Mouse (Mus musculus) kidney, embryonic 14.5 days (tissue): ENCODE results near the gene Gm10118. TPM values are rescaled to one million over a fixed set of nuclear protein-coding genes. Genes with fewer than 3 reads are reported as not detected.

ENCODE experiments used
- ATAC-seq: fragments of 200-750 bp; cut with Nextera tagmentation; 2 replicates; pipeline ENCODE4 v1.8.0; 2017; ENCODE audit warnings: moderate number of reproducible peaks, mild to moderate bottlenecking, moderate TSS enrichment, moderate library complexity; ENCODE audit not compliant: low FRiP score, low TSS enrichment
- H3K27ac ChIP-seq: fragments of 300-500 bp; sonication (generic); 2 replicates; pipeline ENCODE4 v1.5.1; 2014; ENCODE audit warnings: low read depth, mild to moderate bottlenecking, low read length, moderate library complexity, mixed read lengths
- H3K27me3 ChIP-seq: fragments of 300-500 bp; sonication (generic); 2 replicates; pipeline ENCODE4 v1.6.1; 2014; ENCODE audit warnings: mild to moderate bottlenecking, low read length; ENCODE audit not compliant: control insufficient read depth, insufficient read depth
- H3K36me3 ChIP-seq: fragments of 300-500 bp; sonication (generic); 2 replicates; pipeline ENCODE4 v1.6.1; 2014; ENCODE audit warnings: low read length, mixed read lengths; ENCODE audit not compliant: control insufficient read depth, insufficient read depth
- H3K4me1 ChIP-seq: fragments of 300-500 bp; sonication (generic); 2 replicates; pipeline ENCODE4 v1.6.1; 2014; ENCODE audit warnings: low read length, mixed read lengths; ENCODE audit not compliant: control insufficient read depth, insufficient read depth
- H3K4me2 ChIP-seq: fragments of 300-500 bp; sonication (generic); replicated peaks from 2 replicates; pipeline ENCODE4 v1.6.1; 2014; ENCODE audit warnings: low read depth, mild to moderate bottlenecking, low read length
- H3K4me3 ChIP-seq: fragments of 300-500 bp; sonication (generic); 2 replicates; pipeline ENCODE4 v1.5.1; 2014; ENCODE audit warnings: mild to moderate bottlenecking, low read length
- H3K9ac ChIP-seq: fragments of 300-500 bp; sonication (generic); 2 replicates; pipeline ENCODE4 v1.6.1; 2014; ENCODE audit warnings: low read depth, mild to moderate bottlenecking, low read length, moderate library complexity
- H3K9me3 ChIP-seq: fragments of 300-500 bp; sonication (generic); 2 replicates; pipeline ENCODE4 v1.6.1; 2016; ENCODE audit warnings: low read length; ENCODE audit not compliant: control insufficient read depth
- WGBS: fragments of 180-500 bp; shearing (Covaris S2); extraction: QIAGEN DNeasy Blood & Tissue Kit; methylation state at CpG from one replicate; pipeline ENCODE4 v1.1.7; 2014; 5-methylcytosine and 5-hydroxymethylcytosine counted together
- polyA plus RNA-seq: library from polyadenylated mRNA; unstranded; fragments of >200 nt; fragmentation: Nextera tagmentation; extraction: Ambion mirVana; gene quantifications from 2 replicates; pipeline ENCODE4 v1.2.1, GENCODE M21; 2014

Gene Gm10118
- polyA plus RNA-seq, 1 experiment from 2014 or later = not detected

GRCm38 (mm10) chr10:63899891-63900290 lies 27.3 kb downstream of the Gm10118 start:
- H3K4me2 ChIP-seq = no peak overlapping the region
- ATAC-seq = no peak
- H3K4me3 ChIP-seq = no peak overlapping the region
- H3K9me3 ChIP-seq = no peaks in the 10 kb centered on the region
- no peaks in the 10 kb centered on the region for H3K27me3 ChIP-seq
- no peaks in the 10 kb centered on the region for H3K4me1 ChIP-seq
- no peak overlapping the region for H3K9ac ChIP-seq
- H3K27ac ChIP-seq = no peak overlapping the region
- no peaks in the 10 kb centered on the region for H3K36me3 ChIP-seq

DNA sequence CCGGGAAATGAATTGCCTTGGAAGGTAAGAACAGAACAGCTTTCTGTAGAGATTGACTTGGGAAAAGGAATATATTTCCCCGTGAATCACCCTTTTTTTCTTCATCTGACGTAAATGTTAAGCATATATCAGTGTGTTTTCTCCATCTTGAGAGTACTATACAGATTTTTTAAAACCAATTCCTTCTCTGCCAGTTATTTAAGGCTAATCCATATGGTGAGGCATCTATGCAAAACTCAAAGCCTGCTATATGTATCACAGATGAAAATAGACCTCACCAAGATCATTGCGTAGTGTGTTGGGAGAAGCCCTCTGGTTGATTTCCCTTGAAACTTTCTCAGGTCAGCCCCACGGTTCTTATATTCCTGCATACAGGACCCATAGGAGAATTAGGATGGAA lies 32.6 kb downstream of the Gm10118 start:
- H3K9me3 ChIP-seq = no peaks in the 10 kb centered on the region
- no peak overlapping the region for H3K4me2 ChIP-seq
- H3K27ac ChIP-seq = no peak overlapping the region
- H3K27me3 ChIP-seq = no peaks in the 10 kb centered on the region
- no peaks in the 10 kb centered on the region for H3K4me1 ChIP-seq
- no peak overlapping the region for H3K4me3 ChIP-seq
- H3K9ac ChIP-seq = no peak overlapping the region
- no peak for ATAC-seq
- H3K36me3 ChIP-seq = no peaks in the 10 kb centered on the region
- 89% methylated on average over 5 of the region's 5 CpGs for whole genome bisulfite sequencing

DNA sequence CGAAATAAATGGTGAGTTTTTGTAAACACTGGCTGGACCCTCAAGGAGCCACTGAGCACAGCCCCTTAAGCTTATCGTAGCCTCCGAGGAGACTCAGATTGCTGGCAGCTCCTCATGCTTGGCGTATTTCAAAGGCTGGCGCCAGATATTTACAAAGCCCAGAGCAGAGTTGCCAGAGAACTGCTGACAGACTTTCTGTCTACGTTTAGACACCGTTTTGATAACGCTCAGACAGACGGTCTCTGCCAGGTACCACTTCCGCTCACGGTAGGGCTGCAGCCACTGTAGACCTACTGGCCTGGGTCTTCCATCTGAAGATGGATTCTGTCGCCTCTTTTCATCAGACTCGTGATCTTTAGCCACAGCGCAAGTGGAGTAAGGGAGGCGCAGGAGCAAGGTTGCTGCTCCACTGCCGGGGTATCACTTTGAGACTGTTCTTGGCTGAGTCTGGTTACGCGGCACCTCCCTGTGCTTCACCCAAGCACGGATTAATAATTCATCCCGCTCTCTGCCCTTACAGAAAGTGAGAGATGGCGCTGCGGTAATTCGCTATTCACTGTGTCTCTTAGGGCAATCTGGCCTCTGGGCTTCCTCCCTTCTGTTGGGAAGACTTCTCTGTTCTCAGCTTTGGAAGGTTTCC lies 40.7 kb downstream of the Gm10118 start:
- H3K4me2 ChIP-seq = no peak overlapping the region
- no peaks in the 10 kb centered on the region for H3K9me3 ChIP-seq
- no peaks in the 10 kb centered on the region for H3K27me3 ChIP-seq
- H3K36me3 ChIP-seq = no peaks in the 10 kb centered on the region
- WGBS = 85% methylated on average over 23 of the region's 23 CpGs
- no peak overlapping the region for H3K27ac ChIP-seq
- no peak overlapping the region for H3K9ac ChIP-seq
- H3K4me1 ChIP-seq = no peaks in the 10 kb centered on the region
- ATAC-seq = no peak
- no peak overlapping the region for H3K4me3 ChIP-seq

DNA sequence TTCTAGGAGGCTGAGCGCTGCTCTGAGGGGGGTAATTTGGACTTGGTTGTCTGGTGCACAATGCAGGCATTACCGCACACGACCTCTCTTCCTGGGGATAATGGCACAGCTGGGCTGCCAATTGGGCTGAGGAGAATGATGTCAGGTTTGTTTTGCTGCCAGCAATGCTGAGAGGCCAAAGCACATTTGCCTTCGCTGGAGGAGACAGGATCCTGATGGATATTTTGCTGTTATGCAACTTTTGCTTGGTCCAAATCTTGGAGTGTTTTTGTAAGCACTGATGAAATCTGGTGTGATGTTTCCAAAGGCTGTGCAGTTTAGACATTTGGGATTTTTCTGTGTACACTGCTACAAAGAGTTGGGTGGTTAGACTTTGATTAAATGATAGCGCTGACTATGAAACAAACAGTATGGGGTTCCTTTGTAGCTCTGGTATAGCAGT lies 46.8 kb downstream of the Gm10118 start:
- Histone ChIP-seq H3K9ac (no peak overlapping the region), H3K4me2 (no peak overlapping the region), H3K4me1 (no peaks in the 10 kb centered on the region), H3K4me3 (no peak overlapping the region), H3K9me3 (no peaks in the 10 kb centered on the region), H3K36me3 (no peaks in the 10 kb centered on the region), H3K27me3 (no peaks in the 10 kb centered on the region), H3K27ac (no peak overlapping the region)
- no peak for ATAC-seq
- 90% methylated on average over 5 of the region's 5 CpGs for WGBS

Other genes with a start within 250 kb of the Gm10118 start
- gene Lrrtm3, start 162.8 kb upstream of the Gm10118 start, polyA plus RNA-seq = 0.06 and 0.16 TPM in 2 replicates